Mouse (Mus musculus): ENCODE data around the gene Gm6096.

GRCm38 (mm10) chr7:34230116-34230515 lies 20.7 kb upstream of the Gm6096 start, which contains the start of gene Gpi1:
- TF ChIP-seq CTCF (IDR thresholded peaks at IDR 0.05; ENCODE audit: control insufficient read depth, insufficient read depth, insufficient replicate concordance, low read depth, low read length), result no peak
- TF ChIP-seq POLR2A (IDR thresholded peaks at IDR 0.05; ENCODE audit: control insufficient read depth, low read depth, low read length), result peak; percentile 84
